Mouse (Mus musculus) 3134 (cell line): ENCODE data around the gene B3galt5.
A peak's percentile ranks its signal among the peaks of the same experiment; 100 is the strongest.
"Not testable (repeated sequence)": the region's sequence is repeated elsewhere in the genome, so short reads cannot be mapped to it uniquely, and the experiment has no call there.

Experiments used
- DNase-seq: peaks from one replicate; pipeline ENCODE4 v3.0.0-alpha.2; 2011; ENCODE audit warnings: low spot score; ENCODE audit not compliant: insufficient read length; ENCODE audit errors: extremely low read depth

Gene B3galt5

GRCm38 (mm10) chr16:96252146-96252545 is 16.5 kb downstream of the B3galt5 start:
- DNase-seq: no peak

GRCm38 (mm10) chr16:96258429-96258828 is 22.8 kb downstream of the B3galt5 start:
- DNase-seq: no peak

- DNase-seq: no peak
Measured at GRCm38 (mm10) chr16:96271736-96272135, 36.1 kb downstream of the B3galt5 start.

DNA sequence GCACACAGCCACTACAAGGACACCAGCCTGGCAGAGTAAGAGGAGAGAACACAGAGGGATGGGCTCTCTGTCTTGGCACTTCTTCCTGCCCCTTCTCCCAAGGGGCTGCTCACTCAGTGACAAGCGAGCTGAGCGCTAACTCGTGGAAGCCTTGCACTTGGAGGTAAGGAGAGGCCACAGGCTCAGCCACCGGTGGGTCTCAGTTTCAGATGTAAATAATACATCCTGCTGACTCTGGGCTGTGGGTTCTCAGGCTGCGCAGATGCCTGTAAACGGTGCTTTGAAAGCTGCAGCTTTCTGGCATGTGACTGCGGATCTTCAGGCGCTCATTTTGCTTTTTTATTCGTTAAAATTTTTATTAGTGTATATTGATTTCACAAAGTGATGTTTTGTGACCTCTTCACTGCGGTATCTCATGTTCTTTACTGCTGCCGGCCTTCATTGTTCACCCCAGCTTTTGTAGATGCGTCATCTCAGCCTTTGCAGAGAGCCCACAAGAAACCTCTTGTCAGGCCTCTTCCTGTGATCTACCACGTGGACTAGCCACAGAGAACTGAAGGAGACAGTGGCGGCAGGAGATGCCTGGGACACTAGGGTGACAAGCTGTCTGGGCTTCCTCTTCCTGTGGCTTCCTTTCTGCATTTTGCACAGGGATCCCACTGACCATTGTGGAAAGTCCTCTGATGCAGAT is 37.5 kb downstream of the B3galt5 start:
- DNase-seq: no peak

DNA sequence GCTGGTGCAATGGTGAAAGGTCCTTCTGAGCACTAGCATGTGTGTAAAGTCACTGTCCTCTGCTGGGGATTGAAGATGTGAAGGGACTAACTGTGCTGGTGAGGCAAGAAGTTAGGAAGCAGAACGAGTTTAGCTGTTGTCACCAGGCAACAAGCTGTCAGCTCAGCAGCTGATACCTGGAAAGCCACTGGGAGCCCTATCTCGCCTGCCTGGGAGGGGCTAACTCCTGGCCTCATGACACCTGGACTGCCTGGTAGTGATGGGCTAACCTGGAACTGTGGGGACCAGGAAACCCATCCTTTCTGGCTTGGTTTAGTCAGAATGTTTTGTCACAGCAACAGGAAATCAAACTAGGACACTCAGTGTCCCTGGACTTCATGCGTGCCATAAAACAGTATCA is 41.0 kb downstream of the B3galt5 start:
- no peak for DNase-seq

DNA sequence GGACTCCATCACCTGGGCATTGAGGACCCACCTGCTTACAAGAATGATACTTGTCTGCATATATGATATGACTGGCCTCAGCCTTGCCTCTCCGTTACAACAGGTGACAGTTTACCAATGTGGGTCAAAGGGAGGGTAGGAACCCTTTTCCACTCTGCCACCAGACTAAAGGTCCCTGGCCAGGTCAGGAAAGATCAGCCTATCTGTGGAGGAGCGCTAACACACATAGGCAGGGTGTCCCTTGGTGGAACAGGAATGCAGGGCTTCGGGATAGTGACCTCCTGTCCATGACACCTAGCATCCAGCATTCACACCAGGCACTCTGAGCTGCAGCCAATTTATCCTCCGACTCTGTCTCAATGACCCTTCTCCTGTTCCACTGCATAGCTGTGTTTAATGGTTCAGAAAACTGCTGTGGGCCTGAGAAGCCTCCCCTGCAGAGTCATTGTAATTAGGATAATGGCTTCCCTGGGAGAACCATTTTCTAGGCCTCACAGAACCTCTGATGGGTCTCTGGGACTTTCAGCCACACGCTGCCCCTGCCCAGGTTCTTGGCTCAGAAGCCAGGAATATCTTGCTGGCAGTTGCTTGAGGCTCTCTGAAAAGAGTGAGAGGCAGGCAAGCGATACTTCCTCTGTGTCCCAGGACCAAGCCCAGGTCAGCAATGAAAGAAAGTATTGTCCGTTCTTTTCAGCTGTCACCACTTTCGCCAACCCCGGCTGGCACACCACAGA is 43.1 kb downstream of the B3galt5 start:
- no peak for DNase-seq

DNA sequence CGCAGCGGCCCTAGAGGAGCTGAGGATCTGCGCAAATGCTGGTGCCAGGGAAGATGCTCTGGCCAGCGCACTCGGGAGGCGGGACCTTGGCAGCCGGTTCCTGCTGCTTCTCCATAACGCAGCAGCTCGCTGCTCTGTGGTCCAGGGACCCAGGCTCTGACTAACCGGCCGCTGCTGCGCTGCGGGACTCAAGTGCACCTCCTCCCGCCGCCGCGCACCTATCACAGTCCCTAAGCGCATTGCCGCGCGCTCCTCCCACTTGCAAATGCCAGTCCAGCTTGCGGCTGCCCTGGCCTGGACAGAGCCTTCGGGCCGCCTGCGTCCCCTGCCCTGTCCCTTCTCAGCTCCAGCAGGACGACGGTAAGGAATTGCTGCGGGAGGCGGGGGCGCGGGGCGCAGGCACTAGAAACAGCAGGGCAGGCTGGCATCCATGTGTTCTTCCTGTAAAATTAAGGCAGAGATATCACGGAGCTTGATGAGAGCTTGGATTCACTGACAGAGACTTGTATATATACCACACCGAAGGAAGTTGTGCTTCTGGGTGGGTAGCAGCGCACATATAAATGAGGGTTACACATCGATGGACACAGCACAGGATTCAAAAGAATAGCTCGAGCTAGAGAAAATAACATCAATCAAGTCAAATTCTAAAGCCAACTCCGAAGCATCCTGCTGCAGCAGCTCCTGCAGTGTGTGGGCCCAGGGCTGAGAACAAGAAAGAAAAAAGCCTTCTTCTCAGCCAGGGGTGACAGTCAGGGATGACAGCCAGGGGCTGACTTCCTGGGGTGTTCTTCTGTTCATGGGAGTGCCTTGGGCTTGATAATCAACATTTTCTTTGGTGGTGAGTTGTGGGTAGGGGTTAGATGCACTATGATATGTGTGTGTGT is 45.4 kb downstream of the B3galt5 start:
- peak; percentile 8 for DNase-seq

DNA sequence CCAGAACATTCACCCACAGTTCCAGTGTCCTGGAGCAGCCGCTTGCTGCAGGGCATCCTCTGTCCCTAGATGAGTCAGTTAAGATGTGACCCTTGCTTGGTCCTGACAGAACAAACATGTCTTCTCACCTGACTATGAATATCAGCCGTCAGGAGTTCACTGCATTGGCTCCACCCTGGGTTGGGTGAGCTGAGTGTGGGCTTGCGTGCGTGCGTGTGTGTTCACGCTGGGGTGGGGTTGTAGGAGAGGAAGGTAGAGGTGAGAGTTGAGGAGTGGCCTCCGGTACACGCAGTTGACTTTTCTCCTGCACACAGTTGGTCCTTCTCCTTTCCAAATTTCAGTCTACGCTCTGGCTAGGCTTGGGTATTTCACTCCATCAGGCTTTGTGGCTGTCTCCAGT is 47.0 kb downstream of the B3galt5 start:
- no peak for DNase-seq

- no peak for DNase-seq
Measured at GRCm38 (mm10) chr16:96291885-96292284, 56.3 kb downstream of the B3galt5 start.

DNA sequence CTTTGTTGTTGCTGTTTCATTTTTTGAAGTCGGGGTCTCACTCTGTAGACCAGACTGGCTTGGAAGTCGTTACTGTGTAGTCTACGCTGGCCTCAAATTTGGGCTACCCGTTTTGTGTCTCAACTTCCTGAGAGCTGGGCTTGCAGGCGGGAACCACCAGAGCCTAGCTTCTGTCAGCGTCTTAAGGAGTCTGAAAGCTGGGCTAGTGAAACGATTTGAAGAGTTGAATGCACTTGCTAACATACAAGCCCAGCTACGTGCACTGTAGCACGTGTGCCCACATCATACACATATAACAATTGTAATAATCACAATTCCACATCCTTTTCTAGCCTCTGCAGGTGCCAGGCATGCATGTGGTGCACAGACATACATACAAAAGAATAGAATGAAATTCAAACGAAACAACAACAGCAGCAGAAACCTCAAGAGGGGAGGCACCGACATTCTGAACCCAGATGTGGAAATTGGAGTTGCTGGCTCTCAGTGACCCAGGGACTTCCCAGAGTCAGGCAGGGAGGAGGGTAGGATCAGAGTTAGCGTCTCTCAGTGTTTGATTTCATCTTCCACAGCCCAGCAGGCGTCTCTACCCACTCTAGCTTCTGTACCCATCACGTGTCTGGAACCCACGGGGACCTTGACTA is 57.1 kb downstream of the B3galt5 start:
- DNase-seq: no peak

- DNase-seq: no peak
Measured at GRCm38 (mm10) chr16:96298075-96298474, 62.5 kb downstream of the B3galt5 start.

GRCm38 (mm10) chr16:96298574-96298973 is 63.0 kb downstream of the B3galt5 start:
- no peak for DNase-seq

DNA sequence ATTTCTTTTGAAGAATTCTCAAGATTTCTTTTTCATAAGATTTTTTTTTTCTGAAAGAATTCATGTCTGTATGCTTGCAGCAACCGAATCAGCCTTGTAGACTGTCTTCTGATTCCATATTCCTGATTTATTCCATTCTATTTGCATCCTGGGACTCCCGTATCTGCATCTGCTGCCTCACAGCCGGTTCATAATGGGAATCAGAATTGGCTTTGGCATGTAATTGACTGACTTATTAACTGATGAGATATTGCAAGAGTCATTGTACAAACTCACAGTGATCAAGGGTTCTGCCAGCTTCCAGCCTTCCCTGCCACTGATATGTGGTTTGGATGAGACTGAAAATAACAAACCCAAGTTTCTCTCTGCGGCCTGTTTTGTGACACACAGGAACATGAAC is 67.8 kb downstream of the B3galt5 start:
- no peak for DNase-seq

GRCm38 (mm10) chr16:96304438-96304837 is 68.8 kb downstream of the B3galt5 start:
- no peak for DNase-seq

GRCm38 (mm10) chr16:96306905-96307304 is 71.3 kb downstream of the B3galt5 start:
- no peak for DNase-seq

DNA sequence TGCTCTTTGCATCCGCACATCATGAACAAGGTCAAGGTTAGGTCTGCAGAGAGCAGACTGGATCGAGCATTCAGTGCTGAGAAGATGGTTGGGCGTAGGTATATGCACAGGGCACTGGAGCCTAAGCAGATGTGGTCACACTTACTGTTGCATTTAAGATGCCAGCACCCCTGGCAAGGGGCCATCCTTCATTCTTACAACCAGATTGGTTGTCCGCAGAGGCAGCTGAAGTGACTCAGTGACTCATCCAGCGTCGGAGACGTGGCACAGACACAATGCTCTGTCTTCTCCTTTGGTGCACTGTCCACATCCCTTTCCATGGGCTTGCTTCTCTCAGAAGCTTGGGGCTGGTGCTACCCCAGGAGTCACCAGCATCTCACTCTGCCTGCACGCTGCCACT is 82.2 kb downstream of the B3galt5 start:
- peak; percentile 41 for DNase-seq

DNA sequence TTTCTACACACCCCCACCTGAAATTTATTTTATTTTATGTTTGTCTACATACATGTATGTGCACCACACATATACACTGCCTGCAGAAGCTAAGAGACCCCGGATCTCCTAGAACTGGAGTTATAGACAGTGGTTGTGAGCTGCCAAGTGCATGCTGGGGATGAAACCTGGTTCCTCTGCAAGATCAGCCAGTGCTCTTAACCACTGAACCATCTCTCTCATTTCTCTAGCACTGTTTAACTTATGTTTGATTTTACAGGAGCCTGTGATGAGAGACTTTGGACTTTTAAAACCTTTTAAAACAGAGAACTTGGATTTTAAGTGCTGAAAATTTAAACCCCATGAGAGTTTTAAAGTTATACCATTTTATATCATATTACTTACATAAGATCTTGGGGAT is 87.1 kb downstream of the B3galt5 start:
- no peak for DNase-seq

- DNase-seq: no peak
Measured at GRCm38 (mm10) chr16:96323166-96323565, 87.6 kb downstream of the B3galt5 start.

DNA sequence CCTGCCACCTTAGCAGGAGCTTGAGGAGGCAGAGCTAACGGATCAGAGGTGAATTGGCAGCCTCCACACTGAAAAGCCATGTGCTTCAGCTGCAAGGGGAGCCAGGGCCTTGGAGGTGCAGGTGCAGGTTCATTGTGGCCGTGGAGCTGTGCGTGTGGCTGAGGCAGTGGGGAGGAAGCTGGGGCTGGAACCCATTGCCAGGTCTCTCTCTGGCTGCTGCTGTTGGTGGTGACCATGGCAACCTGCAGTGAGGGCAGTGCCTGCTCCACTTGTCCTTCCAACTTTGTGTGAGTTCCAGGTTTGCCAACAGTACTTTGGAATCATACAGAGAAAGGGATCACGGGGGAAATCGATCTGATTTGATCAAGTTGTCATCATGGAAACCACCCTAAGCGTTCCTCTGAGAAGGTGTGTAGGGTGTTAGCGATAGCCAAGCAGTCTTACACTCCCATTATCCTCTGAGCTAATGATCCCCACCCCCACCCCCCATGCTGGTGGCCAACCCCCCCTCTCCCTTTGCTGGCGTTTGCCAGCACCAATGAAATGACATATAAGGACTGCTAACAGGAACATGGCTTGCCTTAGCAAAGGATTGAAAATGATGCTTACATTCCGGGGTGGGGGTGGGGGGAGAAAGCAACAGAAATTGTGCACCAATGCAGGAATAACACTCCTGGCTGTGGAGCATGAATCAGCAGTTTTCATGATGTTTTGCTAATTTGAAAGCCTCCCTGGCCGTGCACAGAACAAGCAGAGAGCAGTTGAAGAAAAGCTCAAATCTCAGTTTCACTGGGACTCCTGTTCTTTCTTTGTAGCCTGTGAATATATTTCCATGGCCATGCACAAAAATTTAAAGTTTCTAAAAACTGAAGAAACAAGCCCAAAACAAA is 90.8 kb downstream of the B3galt5 start:
- no peak for DNase-seq

- not testable (repeated sequence) for DNase-seq
Measured at GRCm38 (mm10) chr16:96327251-96327650, 91.7 kb downstream of the B3galt5 start.
